Mouse (Mus musculus) stomach, embryonic 16.5 days (tissue): ENCODE measurements around the gene Dmac1. TPM values are rescaled to one million over a fixed set of nuclear protein-coding genes. Genes with fewer than 3 reads are reported as not detected.

ENCODE experiments used
- ATAC-seq: fragments of 200-750 bp; cut with Nextera tagmentation; 2 replicates; pipeline ENCODE4 v1.8.0; 2017; ENCODE audit warnings: moderate number of reproducible peaks, moderate TSS enrichment; ENCODE audit not compliant: insufficient read depth, low FRiP score
- H3K27ac ChIP-seq: fragments of 300-500 bp; sonication (generic); 2 replicates; pipeline ENCODE4 v1.5.1; 2014; ENCODE audit warnings: low read length
- H3K27me3 ChIP-seq: fragments of 300-500 bp; sonication (generic); 2 replicates; pipeline ENCODE4 v1.6.1; 2014; ENCODE audit warnings: low read length, control low read depth, mixed read lengths; ENCODE audit not compliant: control insufficient read depth, insufficient read depth
- H3K36me3 ChIP-seq: fragments of 300-500 bp; sonication (generic); 2 replicates; pipeline ENCODE4 v1.6.1; 2014; ENCODE audit warnings: low read length; ENCODE audit not compliant: control insufficient read depth, insufficient read depth
- H3K4me1 ChIP-seq: fragments of 300-500 bp; sonication (generic); 2 replicates; pipeline ENCODE4 v1.6.1; 2014; ENCODE audit warnings: low read length, control low read depth, mixed read lengths; ENCODE audit not compliant: control insufficient read depth, insufficient read depth
- H3K4me2 ChIP-seq: fragments of 300-500 bp; sonication (generic); 2 replicates; pipeline ENCODE4 v1.6.1; 2014; ENCODE audit warnings: low read depth, low read length, mixed read lengths
- H3K4me3 ChIP-seq: fragments of 300-500 bp; sonication (generic); replicated peaks from 2 replicates; pipeline ENCODE4 v1.5.1; 2014; ENCODE audit warnings: mild to moderate bottlenecking, low read length
- H3K9ac ChIP-seq: fragments of 300-500 bp; sonication (generic); 2 replicates; pipeline ENCODE4 v1.6.1; 2014; ENCODE audit warnings: low read length
- H3K9me3 ChIP-seq: fragments of 300-500 bp; sonication (generic); replicated peaks from 2 replicates; pipeline ENCODE4 v1.6.1; 2016; ENCODE audit warnings: low read length, control low read depth; ENCODE audit not compliant: control insufficient read depth
- WGBS: fragments of 180-500 bp; shearing (Covaris S2); extraction: QIAGEN DNeasy Blood & Tissue Kit; methylation state at CpG from one replicate; pipeline ENCODE4 v1.1.7; 2014; 5-methylcytosine and 5-hydroxymethylcytosine counted together
- polyA plus RNA-seq: library from polyadenylated mRNA; unstranded; fragments of >200 nt; fragmentation: Nextera tagmentation; extraction: Ambion mirVana; gene quantifications from 2 replicates; pipeline ENCODE4 v1.2.1, GENCODE M21; 2015

Dmac1 gene
- polyA plus RNA-seq, 1 experiment from 2014 or later, result 116 TPM

DNA sequence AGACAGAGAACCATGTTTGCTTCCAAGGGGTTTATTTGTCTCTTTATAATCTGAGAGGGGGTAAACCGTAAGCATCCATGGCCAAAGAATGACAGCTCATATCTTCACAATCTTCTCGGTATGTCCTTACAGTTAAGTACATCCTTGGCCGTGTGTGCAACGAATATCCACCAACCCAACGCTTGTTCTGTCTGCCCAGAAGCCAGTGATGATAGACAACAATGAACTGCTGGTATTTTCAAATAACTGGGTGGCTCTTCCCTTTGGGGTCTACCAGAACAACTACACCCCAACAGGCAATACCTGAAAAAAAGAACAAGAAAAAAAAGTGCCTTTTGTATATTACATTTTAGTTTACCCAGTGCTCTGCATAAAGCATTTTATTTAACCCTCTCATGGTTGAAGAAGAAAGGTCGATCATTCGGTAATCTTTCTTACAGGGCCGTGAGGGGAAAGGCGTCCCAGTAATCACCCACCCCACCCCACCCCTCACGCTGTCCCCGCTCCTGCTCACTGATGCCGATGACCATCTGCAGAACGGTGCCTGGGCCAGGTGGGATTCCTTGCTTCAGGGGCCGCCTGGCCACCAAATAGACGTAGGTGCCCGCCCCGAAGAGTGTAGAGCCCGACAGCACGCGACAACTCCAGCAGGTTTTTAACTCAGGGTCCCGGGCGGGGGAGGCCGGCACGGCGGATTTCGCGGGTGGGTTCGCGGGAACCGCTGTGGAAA lies 473 bp downstream of the Dmac1 start:
- WGBS, result 6% methylated on average over 30 of the region's 30 CpGs
- peak overlapping the region; percentile 89 for H3K9ac ChIP-seq
- peak; percentile 90 for ATAC-seq
- no peaks in the 10 kb centered on the region for H3K4me1 ChIP-seq
- H3K9me3 ChIP-seq, result no peaks in the 10 kb centered on the region
- H3K4me3 ChIP-seq, result peak overlapping the region; percentile 86
- H3K4me2 ChIP-seq, result peak overlapping the region; percentile 90
- H3K27ac ChIP-seq, result no peak overlapping the region
- no peaks in the 10 kb centered on the region for H3K27me3 ChIP-seq
- peaks cover 14% of the 10 kb centered on the region for H3K36me3 ChIP-seq

DNA sequence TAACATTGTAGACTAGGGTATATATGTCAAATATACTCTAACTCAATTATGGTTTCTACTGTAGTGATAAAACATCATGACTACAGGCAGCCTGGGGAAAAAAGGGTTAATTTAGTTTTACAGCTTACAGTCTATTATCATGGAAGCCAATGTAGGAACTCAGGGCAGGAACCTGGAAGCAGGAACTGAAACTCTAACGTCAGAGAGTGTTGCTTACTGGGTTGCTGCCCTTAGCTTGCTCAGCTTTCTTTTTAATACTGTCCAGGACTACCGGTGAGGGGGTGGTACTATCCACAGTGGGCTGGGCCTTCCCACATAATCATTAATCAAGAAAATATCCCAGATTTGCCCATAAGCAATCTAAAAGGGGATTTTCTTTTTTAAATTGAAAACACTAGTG lies 2.4 kb downstream of the Dmac1 start:
- no peak for ATAC-seq
- Histone ChIP-seq H3K27ac (no peak overlapping the region), H3K36me3 (peaks cover 21% of the 10 kb centered on the region), H3K9me3 (no peaks in the 10 kb centered on the region), H3K4me2 (no peak overlapping the region), H3K27me3 (no peaks in the 10 kb centered on the region), H3K4me3 (no peak overlapping the region), H3K9ac (no peak overlapping the region), H3K4me1 (no peaks in the 10 kb centered on the region)
- WGBS, result 77% methylated on average over 2 of the region's 2 CpGs

DNA sequence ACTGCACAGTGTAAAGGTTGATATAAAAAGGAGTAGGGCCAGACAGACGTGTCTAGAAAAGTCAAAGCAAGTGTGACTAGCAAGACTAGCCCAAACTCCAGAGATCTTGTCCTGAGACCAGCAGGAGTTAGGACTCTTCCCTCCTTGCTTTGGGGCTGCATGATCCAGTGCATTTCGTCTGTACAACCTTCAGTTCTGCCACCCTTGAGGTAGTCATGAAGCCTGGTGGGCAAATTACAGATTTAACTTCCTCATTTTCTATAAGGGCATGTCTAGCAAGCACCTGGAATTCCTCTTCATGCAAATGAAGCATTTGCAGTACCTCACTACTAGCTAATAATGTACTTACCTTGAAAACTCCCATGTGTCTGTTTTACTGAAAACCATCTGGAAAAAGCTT lies 10.2 kb downstream of the Dmac1 start:
- no peak overlapping the region for H3K4me3 ChIP-seq
- no peak overlapping the region for H3K9ac ChIP-seq
- H3K9me3 ChIP-seq, result no peaks in the 10 kb centered on the region
- peaks cover 7% of the 10 kb centered on the region; the same call in 1 of the 2 replicates for H3K36me3 ChIP-seq
- 65% methylated on average over 2 of the region's 2 CpGs for WGBS
- H3K4me2 ChIP-seq, result no peak overlapping the region
- H3K27me3 ChIP-seq, result no peaks in the 10 kb centered on the region
- H3K4me1 ChIP-seq, result no peaks in the 10 kb centered on the region
- no peak overlapping the region for H3K27ac ChIP-seq
- ATAC-seq, result no peak

DNA sequence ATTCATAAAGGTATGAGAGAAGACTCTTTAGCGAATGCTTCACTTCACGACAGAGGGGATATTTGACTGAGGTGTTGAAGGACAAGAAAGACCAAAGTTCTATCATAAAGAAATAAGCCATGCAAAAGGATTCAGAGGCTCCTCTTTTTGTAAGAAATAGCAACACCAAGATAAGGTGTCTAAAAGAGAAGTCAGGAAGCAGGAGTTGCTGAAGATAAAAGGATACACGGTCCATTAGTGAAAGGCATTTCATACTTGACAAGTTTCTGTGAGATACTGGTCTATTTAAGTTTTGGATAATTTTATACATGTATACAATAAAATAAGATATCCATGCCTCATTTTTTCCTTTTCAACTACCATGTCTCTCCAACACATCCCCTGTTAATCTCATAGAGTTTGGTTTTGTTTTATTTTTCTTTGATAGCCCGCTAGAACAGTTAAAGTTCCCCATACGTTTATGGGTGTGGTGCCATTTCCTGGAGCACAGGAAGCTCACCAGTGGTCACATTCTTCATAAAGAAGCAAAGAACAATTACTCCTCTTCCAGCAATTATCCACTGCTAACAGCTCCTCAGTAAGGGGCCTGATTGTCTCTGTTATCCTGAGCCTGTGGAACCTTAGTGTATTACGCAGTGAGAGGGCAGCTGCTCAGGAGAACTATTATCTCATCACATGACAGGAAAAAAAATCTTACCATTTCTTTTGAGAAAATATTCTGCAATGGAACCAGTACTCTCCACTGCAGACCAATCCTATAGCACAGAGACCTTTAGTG lies 11.1 kb downstream of the Dmac1 start:
- Histone ChIP-seq H3K9me3 (no peaks in the 10 kb centered on the region), H3K27me3 (no peaks in the 10 kb centered on the region), H3K9ac (no peak overlapping the region), H3K4me3 (no peak overlapping the region), H3K4me2 (no peak overlapping the region), H3K36me3 (peaks cover under 1% of the 10 kb centered on the region; the same call in 1 of the 2 replicates), H3K4me1 (no peaks in the 10 kb centered on the region), H3K27ac (no peak overlapping the region)
- 74% methylated on average over 6 of the region's 6 CpGs for WGBS
- no peak for ATAC-seq

DNA sequence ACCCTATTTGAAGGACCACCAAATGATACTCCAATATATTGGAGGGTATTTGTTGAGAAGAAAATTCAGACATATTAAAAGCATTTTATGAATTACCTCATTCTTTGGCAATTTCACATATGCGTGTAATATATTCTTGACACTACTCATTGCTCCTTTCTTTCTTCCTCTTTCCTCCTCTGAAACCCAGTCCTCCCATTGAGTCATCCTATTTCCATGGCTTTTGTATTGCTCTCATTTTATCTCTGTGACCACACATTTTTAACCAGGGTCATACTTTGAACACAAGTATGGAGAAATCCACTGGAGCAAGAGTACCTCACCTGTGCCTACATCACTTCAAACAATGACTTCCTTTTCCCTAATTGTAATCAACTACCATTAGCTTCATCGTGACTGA lies 13.9 kb downstream of the Dmac1 start:
- no peak for ATAC-seq

DNA sequence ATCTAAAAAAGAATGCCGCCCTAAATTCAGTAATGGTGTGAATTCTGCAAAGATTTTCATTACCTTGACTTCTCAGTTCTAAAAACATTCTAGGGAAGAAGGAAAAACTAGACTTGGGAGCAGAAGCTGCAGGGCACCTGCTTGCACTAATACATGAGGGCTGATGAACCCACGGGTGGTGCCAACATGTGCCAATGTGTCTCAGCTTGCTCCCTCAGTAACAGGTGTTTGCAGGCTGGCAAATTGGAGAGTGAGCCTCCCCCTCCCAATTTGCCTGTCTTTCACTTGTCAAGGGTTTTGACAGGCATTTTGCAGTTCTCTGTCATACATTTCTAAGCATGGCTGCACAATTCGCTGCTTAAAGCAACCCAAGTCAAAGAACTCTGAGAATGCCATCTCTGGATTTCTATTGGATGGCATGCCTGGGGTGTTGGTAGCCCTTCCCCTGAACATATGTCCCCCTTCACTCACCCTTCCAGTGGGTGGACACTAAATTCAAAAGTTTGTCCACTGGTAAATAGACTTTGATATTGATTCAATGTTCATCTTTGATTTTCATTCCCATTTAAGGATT lies 14.5 kb downstream of the Dmac1 start:
- ATAC-seq, result no peak
- Histone ChIP-seq H3K9me3 (no peaks in the 10 kb centered on the region), H3K27ac (no peak overlapping the region), H3K4me1 (no peaks in the 10 kb centered on the region), H3K36me3 (no peaks in the 10 kb centered on the region), H3K4me2 (no peak overlapping the region), H3K9ac (no peak overlapping the region), H3K27me3 (no peaks in the 10 kb centered on the region), H3K4me3 (no peak overlapping the region)
- WGBS, result 88% methylated on average over 3 of the region's 3 CpGs

More for the DNA sequence above, 13.9 kb downstream of the Dmac1 start:
- no peaks in the 10 kb centered on the region for H3K27me3 ChIP-seq
- no peak overlapping the region for H3K4me3 ChIP-seq
- H3K36me3 ChIP-seq, result no peaks in the 10 kb centered on the region
- no peak overlapping the region for H3K9ac ChIP-seq
- H3K4me1 ChIP-seq, result no peaks in the 10 kb centered on the region
- no peak overlapping the region for H3K4me2 ChIP-seq
- 80% methylated on average over 2 of the region's 2 CpGs for WGBS
- H3K9me3 ChIP-seq, result no peaks in the 10 kb centered on the region
- H3K27ac ChIP-seq, result no peak overlapping the region

DNA sequence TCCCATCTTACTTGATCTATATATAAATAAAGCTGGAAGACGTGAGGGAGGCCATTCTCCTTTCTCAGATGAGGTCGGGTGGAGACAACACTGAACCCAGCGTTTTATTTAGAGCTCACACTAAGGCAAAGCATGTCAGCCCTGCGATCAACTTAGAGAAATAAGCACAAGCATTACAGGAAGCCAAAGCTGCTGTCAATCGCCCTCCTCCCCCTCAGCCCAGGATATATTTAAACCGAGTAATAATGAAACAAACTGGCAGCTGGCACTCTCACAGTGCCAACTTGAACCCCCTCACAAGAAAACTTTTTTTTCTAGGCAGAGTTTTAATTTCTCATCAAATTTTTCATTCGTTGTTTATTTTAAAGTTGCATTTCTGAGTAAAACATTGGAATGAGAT lies 15.7 kb downstream of the Dmac1 start:
- WGBS, result 40% methylated on average over 7 of the region's 7 CpGs

GRCm38 (mm10) chr4:75260156-75260555 lies 17.9 kb downstream of the Dmac1 start:
- Histone ChIP-seq H3K9me3 (no peaks in the 10 kb centered on the region), H3K36me3 (no peaks in the 10 kb centered on the region), H3K9ac (no peak overlapping the region), H3K4me3 (no peak overlapping the region), H3K4me2 (no peak overlapping the region), H3K27ac (no peak overlapping the region), H3K4me1 (no peaks in the 10 kb centered on the region), H3K27me3 (no peaks in the 10 kb centered on the region)
- WGBS, result 34% methylated on average over 6 of the region's 6 CpGs
- no peak for ATAC-seq

More for the DNA sequence above, 15.7 kb downstream of the Dmac1 start:
- Histone ChIP-seq H3K4me1 (no peaks in the 10 kb centered on the region), H3K4me2 (no peak overlapping the region), H3K36me3 (no peaks in the 10 kb centered on the region), H3K27me3 (no peaks in the 10 kb centered on the region), H3K4me3 (no peak overlapping the region), H3K27ac (no peak overlapping the region), H3K9ac (no peak overlapping the region), H3K9me3 (no peaks in the 10 kb centered on the region)
- no peak for ATAC-seq

DNA sequence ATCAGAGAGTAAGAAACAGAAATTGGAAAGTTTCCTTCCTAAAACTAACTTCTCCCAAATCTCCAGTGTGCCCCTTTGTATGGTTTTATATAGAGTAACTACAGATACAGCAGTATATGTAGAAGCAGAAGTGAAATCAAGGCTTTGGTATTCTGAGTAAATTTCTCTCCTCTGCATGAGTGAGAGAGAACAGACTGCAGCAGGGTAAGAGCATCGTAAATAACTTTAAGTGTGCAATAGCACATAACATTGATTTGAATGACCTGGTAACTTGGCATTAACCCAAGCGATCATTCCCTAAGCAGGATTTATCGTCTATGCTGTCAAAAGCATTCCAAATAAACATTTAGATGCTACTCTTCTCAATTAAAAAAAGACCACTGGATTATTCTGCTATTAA lies 18.7 kb downstream of the Dmac1 start:
- Histone ChIP-seq H3K27me3 (no peaks in the 10 kb centered on the region), H3K4me1 (no peaks in the 10 kb centered on the region), H3K27ac (no peak overlapping the region), H3K4me2 (no peak overlapping the region), H3K9ac (no peak overlapping the region), H3K36me3 (no peaks in the 10 kb centered on the region), H3K9me3 (no peaks in the 10 kb centered on the region), H3K4me3 (no peak overlapping the region)
- no peak for ATAC-seq
- WGBS, result 43% methylated on average over 3 of the region's 3 CpGs
